Mouse (Mus musculus) lung, embryonic 16.5 days (tissue): Measurements from ENCODE around the gene Tmsb10. TPM values are rescaled to one million over a fixed set of nuclear protein-coding genes. Genes with fewer than 3 reads are reported as not detected.

ENCODE experiments used
- ATAC-seq: fragments of 200-750 bp; cut with Nextera tagmentation; 2 replicates; pipeline ENCODE4 v1.8.0; 2017; ENCODE audit warnings: low read depth, mild to moderate bottlenecking, moderate library complexity
- H3K27ac ChIP-seq: fragments of 300-500 bp; sonication (generic); 2 replicates; pipeline ENCODE4 v1.5.1; 2014; ENCODE audit warnings: mild to moderate bottlenecking, control low read depth, low read length
- H3K27me3 ChIP-seq: fragments of 300-500 bp; sonication (generic); 2 replicates; pipeline ENCODE4 v1.6.1; 2014; ENCODE audit warnings: low read depth, low read length, mixed read lengths; ENCODE audit not compliant: control insufficient read depth, insufficient read depth
- H3K36me3 ChIP-seq: fragments of 300-500 bp; sonication (generic); 2 replicates; pipeline ENCODE4 v1.6.1; 2014; ENCODE audit warnings: low read length; ENCODE audit not compliant: control insufficient read depth, insufficient read depth
- H3K4me1 ChIP-seq: fragments of 300-500 bp; sonication (generic); replicated peaks from 2 replicates; pipeline ENCODE4 v1.6.1; 2014; ENCODE audit warnings: low read length, mixed read lengths; ENCODE audit not compliant: control insufficient read depth, insufficient read depth
- H3K4me2 ChIP-seq: fragments of 300-500 bp; sonication (generic); 2 replicates; pipeline ENCODE4 v1.6.1; 2014; ENCODE audit warnings: low read depth, low read length, control low read depth
- H3K4me3 ChIP-seq: fragments of 300-500 bp; sonication (generic); 2 replicates; pipeline ENCODE4 v1.5.1; 2014; ENCODE audit warnings: mild to moderate bottlenecking, low read length, control low read depth
- H3K9ac ChIP-seq: fragments of 300-500 bp; sonication (generic); 2 replicates; pipeline ENCODE4 v1.6.1; 2014; ENCODE audit warnings: low read length, control low read depth
- H3K9me3 ChIP-seq: fragments of 300-500 bp; sonication (generic); 2 replicates; pipeline ENCODE4 v1.6.1; 2016; ENCODE audit warnings: low read length; ENCODE audit not compliant: control insufficient read depth
- WGBS: fragments of 180-500 bp; shearing (Covaris S2); extraction: QIAGEN DNeasy Blood & Tissue Kit; methylation state at CpG from one replicate; pipeline ENCODE4 v1.1.7; 2014; 5-methylcytosine and 5-hydroxymethylcytosine counted together
- polyA plus RNA-seq: library from polyadenylated mRNA; unstranded; fragments of >200 nt; fragmentation: Nextera tagmentation; extraction: Ambion mirVana; gene quantifications from 2 replicates; pipeline ENCODE4 v1.2.1, GENCODE M21; 2015

The Tmsb10 gene
- polyA plus RNA-seq, 1 experiment from 2014 or later: 2,568 TPM

DNA sequence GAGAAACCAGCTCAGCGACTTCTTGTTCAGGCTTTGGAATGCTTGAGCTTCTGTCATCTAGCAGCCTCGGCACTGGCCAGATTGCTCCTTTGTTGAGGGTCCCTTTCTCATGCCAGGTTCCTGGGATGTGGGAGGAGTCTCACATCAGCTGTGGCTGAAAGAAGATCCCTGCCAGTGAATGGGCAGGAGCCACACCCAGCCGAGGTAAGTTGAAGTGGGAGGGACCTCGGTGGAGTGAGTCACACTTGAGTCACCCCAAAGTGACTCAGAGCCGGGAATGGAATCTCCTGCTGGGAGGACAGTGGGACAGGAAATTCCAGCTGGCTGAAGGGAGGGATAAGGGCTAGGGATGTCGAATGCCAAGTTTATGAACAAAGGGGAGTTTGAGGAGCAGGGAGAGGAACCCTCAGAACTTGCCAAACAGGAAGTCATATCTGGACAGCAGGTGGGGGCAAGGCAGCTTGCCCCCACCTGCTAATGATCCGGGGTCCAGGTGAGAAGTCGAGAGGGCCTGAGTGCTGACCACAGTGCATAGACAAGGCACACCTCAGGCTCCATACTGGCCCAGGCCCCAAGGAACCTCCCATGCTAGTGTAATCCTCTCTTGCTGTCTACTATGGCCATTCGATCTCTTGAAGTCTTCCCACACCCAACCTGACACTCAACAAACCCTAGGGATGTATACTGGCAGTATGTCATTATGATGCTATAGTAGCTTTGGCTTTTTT lies 31.6 kb downstream of the Tmsb10 start:
- no peaks in the 10 kb centered on the region for H3K9me3 ChIP-seq
- peak; percentile 95 for ATAC-seq
- H3K27me3 ChIP-seq: no peaks in the 10 kb centered on the region
- H3K27ac ChIP-seq: peak overlapping the region; percentile 92
- H3K9ac ChIP-seq: no peak overlapping the region
- peaks cover 10% of the 10 kb centered on the region for H3K4me1 ChIP-seq
- H3K36me3 ChIP-seq: no peaks in the 10 kb centered on the region
- peak overlapping the region; percentile 31 for H3K4me2 ChIP-seq
- H3K4me3 ChIP-seq: no peak overlapping the region
- 8% methylated on average over 9 of the region's 9 CpGs for WGBS

DNA sequence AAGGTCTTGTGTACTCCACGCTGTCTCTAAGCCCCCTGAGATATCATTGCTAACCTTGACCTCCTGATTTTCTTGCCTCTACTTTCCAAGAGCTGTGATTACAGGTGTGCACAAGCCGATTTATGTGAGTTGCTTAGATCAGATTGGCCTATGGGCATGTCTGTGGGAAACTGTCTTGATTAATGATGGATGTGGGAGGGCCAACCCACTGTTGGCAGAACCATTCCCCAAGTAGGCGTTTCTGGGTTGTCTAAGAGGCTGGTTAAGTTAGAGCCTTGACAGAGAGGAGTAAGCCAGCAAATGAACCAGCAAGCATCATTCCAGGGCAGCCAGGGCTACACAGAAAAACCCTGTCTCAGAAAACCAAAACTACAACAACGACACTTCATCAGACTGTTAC lies 32.5 kb downstream of the Tmsb10 start:
- no peak overlapping the region for H3K4me3 ChIP-seq

DNA sequence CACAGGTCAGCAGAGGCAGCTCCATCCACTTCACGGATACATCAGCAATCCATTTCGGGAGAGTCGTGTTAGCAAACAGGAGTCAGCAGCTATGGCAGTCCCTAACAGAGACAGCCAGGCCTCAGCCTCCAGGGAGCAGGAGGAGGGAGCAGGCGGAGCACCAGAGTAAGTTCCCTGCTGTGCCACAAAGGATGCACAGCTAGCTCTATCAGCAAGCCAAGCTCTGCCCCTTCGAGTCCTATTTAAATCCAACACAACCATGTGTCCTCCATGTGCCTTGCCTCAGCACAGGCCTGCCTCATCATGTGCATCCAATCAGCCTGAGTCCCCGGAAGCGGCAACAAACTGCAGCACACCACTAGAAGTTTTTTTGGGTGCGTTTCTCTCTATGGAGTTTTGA lies 35.2 kb downstream of the Tmsb10 start:
- Histone ChIP-seq H3K9ac (no peak overlapping the region), H3K4me2 (no peak overlapping the region), H3K4me3 (no peak overlapping the region), H3K9me3 (no peaks in the 10 kb centered on the region), H3K4me1 (peaks cover 10% of the 10 kb centered on the region), H3K27ac (no peak overlapping the region), H3K27me3 (no peaks in the 10 kb centered on the region), H3K36me3 (no peaks in the 10 kb centered on the region)
- WGBS: 83% methylated on average over 8 of the region's 8 CpGs
- no peak for ATAC-seq

More for the DNA sequence above, 32.5 kb downstream of the Tmsb10 start:
- Histone ChIP-seq H3K9ac (no peak overlapping the region), H3K27ac (peak overlapping the region; percentile 92), H3K36me3 (no peaks in the 10 kb centered on the region), H3K9me3 (no peaks in the 10 kb centered on the region), H3K4me2 (no peak overlapping the region), H3K27me3 (no peaks in the 10 kb centered on the region), H3K4me1 (peaks cover 10% of the 10 kb centered on the region)
- WGBS: 65% methylated on average over 4 of the region's 4 CpGs
- ATAC-seq: no peak

DNA sequence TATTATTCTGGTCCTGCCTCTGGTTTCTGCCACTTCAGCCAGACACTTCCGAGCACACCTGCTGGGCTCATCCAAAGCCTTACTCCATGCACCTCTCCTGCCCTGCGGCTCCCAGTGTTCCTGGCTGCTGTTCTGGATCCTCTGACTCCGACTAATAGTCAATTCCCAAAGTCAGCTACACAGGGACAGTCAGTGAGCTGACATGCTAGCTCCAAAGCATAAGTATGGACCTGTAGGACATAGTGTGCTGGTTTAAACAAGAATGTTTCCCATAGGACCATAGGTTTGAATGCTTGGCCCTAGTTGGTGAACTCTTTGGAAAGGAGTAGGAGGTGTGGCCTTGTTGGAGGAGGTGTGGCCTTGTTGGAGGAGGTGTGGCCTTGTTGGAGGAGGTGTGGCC lies 37.5 kb downstream of the Tmsb10 start:
- no peak for ATAC-seq
- 91% methylated on average over 3 of the region's 3 CpGs for WGBS
- Histone ChIP-seq H3K4me1 (no peaks in the 10 kb centered on the region; the same call in 1 of the 2 replicates), H3K9ac (no peak overlapping the region), H3K27ac (no peak overlapping the region), H3K27me3 (no peaks in the 10 kb centered on the region), H3K4me3 (no peak overlapping the region), H3K9me3 (no peaks in the 10 kb centered on the region), H3K4me2 (no peak overlapping the region), H3K36me3 (no peaks in the 10 kb centered on the region)

DNA sequence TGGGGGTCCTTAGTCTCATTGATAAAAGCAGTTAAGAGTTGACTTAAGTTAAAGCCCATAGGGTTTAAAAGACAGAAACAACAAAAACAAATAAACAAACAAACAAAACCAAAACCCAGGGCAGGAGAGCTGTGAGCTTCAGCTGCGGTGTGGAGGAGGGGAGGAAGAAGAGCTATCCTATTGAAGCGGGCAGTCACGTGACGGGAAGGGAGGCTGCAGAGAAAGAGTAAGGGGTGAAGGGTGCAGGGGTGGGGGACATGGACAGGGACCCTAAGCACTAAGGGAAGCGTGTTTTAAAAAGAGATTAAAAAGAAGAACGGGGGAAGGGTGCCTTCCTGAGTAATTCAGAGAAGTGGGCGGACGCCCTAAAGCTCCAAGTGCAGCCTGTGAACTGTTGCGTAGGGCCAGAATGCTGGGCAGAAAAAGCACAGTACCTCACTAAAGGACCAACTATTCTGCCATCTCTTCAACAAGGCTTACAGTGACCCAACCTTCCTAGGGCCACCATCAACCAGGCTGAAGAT lies 40.0 kb downstream of the Tmsb10 start:
- no peaks in the 10 kb centered on the region for H3K36me3 ChIP-seq
- no peaks in the 10 kb centered on the region for H3K4me1 ChIP-seq
- no peak for ATAC-seq
- WGBS: 59% methylated on average over 9 of the region's 9 CpGs
- H3K4me3 ChIP-seq: no peak overlapping the region
- H3K4me2 ChIP-seq: no peak overlapping the region
- no peaks in the 10 kb centered on the region for H3K27me3 ChIP-seq
- H3K27ac ChIP-seq: no peak overlapping the region
- no peak overlapping the region for H3K9ac ChIP-seq
- H3K9me3 ChIP-seq: no peaks in the 10 kb centered on the region

DNA sequence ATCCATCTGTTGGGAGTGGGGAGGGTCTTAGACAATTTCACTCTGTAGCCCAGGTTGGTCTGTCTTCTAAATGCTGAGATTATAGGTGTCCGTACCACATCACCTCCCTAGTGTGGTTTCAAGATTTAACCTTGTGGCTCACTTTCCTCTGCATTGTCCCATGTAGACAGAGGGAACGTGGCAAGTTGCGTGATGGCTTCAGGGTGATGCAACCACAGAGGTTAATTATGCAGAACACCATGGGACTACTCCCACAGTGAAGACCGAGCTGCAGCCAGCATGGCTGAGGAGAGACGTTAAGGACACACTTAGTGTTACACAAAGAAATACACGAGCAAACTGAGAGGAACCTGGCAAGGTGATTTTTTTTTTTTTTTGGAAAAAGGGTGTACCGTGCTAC lies 42.2 kb downstream of the Tmsb10 start:
- H3K4me2 ChIP-seq: no peak overlapping the region
- no peak overlapping the region for H3K4me3 ChIP-seq
- H3K36me3 ChIP-seq: no peaks in the 10 kb centered on the region
- no peak for ATAC-seq
- H3K9me3 ChIP-seq: no peaks in the 10 kb centered on the region; the same call in 1 of the 2 replicates
- H3K4me1 ChIP-seq: no peaks in the 10 kb centered on the region
- H3K9ac ChIP-seq: no peak overlapping the region
- no peaks in the 10 kb centered on the region for H3K27me3 ChIP-seq
- 79% methylated on average over 7 of the region's 7 CpGs for WGBS
- no peak overlapping the region for H3K27ac ChIP-seq

DNA sequence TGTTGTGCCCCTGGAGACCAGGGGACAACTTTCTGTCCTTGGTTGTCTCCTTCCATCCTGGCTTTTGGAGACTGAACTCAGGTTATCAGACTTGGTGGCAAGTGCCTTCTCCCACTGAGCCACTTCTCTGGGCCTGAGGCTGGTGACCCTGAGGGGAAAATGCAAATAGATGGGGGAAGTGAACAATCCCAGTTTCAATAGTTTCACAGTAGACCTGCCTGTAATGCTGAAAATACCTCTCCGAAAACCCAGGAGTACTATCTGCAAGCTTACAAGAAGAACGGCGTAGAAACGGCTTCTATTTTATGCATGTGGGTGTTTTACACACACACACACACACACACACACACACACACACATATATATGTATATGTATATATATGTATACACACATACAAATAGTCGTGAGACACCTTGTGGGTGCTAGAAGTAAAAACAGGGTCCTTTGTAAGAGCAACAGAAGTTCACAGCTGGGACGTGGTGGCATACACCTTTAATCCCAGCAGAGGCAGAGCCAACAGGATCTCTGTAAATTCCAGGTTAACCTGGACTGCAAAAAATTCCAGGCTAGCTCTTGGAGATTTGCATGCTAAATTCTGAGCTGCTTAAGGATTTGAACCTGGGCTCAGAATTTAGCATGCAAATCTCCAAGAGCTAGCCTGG lies 44.3 kb downstream of the Tmsb10 start:
- no peak for ATAC-seq
- 72% methylated on average over 6 of the region's 6 CpGs for WGBS

DNA sequence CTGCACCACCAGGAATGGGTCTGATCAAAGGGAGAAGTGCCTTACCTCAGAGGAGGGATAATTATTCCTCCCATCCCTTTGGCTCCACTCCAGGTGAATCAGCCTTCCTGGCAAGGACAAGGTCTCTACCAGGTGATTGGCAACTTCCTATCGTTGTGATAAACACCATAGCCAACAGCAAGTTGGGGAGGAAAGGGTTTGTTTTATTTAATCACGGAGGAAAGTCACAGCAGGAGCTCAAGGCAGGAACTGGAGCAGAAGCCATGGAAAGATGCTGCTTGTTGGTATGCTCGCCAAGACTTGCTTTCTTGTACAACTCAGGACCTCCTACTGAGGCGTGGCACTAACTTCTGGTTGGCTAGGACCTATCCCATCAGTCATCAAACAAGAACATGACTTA lies 47.3 kb downstream of the Tmsb10 start:
- H3K4me3 ChIP-seq: no peak overlapping the region
- no peak for ATAC-seq
- H3K4me2 ChIP-seq: no peak overlapping the region
- no peak overlapping the region for H3K9ac ChIP-seq
- no peaks in the 10 kb centered on the region for H3K27me3 ChIP-seq
- no peaks in the 10 kb centered on the region for H3K36me3 ChIP-seq
- 47% methylated on average over 4 of the region's 4 CpGs for WGBS
- no peaks in the 10 kb centered on the region; the same call in 1 of the 2 replicates for H3K9me3 ChIP-seq
- H3K27ac ChIP-seq: no peak overlapping the region
- no peaks in the 10 kb centered on the region for H3K4me1 ChIP-seq

More for the DNA sequence above, 44.3 kb downstream of the Tmsb10 start:
- Histone ChIP-seq H3K9me3 (no peaks in the 10 kb centered on the region; the same call in 1 of the 2 replicates), H3K4me1 (no peaks in the 10 kb centered on the region), H3K9ac (no peak overlapping the region), H3K4me2 (no peak overlapping the region), H3K4me3 (no peak overlapping the region), H3K27ac (no peak overlapping the region), H3K27me3 (no peaks in the 10 kb centered on the region), H3K36me3 (no peaks in the 10 kb centered on the region)
